Mouse (Mus musculus) kidney, embryonic 15.5 days (tissue): ENCODE data around the gene Olfr295. TPM values are rescaled to one million over a fixed set of nuclear protein-coding genes. Genes with fewer than 3 reads are reported as not detected.

ENCODE experiments used
- ATAC-seq: fragments of 200-750 bp; cut with Nextera tagmentation; replicated peaks from 2 replicates; pipeline ENCODE4 v1.8.0; 2017; ENCODE audit warnings: moderate TSS enrichment; ENCODE audit not compliant: low FRiP score
- H3K27ac ChIP-seq: fragments of 300-500 bp; sonication (generic); 2 replicates; pipeline ENCODE4 v1.5.1; 2015; ENCODE audit warnings: mild to moderate bottlenecking, inconsistent platforms
- H3K27me3 ChIP-seq: fragments of 300-500 bp; sonication (generic); 2 replicates; pipeline ENCODE4 v1.6.1; 2015; ENCODE audit warnings: inconsistent platforms
- H3K36me3 ChIP-seq: fragments of 300-500 bp; sonication (generic); 2 replicates; pipeline ENCODE4 v1.6.1; 2015; ENCODE audit warnings: inconsistent platforms
- H3K4me1 ChIP-seq: fragments of 300-500 bp; sonication (generic); 2 replicates; pipeline ENCODE4 v1.6.1; 2015; ENCODE audit warnings: inconsistent platforms
- H3K4me2 ChIP-seq: fragments of 300-500 bp; sonication (generic); 2 replicates; pipeline ENCODE4 v1.6.1; 2015; ENCODE audit warnings: moderate library complexity, mild to moderate bottlenecking, inconsistent platforms
- H3K4me3 ChIP-seq: fragments of 300-500 bp; sonication (generic); replicated peaks from 2 replicates; pipeline ENCODE4 v1.5.1; 2015; ENCODE audit warnings: mild to moderate bottlenecking, inconsistent platforms
- H3K9ac ChIP-seq: fragments of 300-500 bp; sonication (generic); 2 replicates; pipeline ENCODE4 v1.6.1; 2015; ENCODE audit warnings: mild to moderate bottlenecking, inconsistent platforms
- H3K9me3 ChIP-seq: fragments of 300-500 bp; sonication (generic); replicated peaks from 2 replicates; pipeline ENCODE4 v1.6.1; 2016; ENCODE audit warnings: inconsistent platforms
- WGBS: fragments of 180-500 bp; shearing (Covaris S2); methylation state at CpG from one replicate; pipeline ENCODE4 v1.1.7; 2015; ENCODE audit warnings: mixed read lengths; 5-methylcytosine and 5-hydroxymethylcytosine counted together
- polyA plus RNA-seq: library from polyadenylated mRNA; unstranded; fragments of >200 nt; fragmentation: Nextera tagmentation; extraction: Ambion mirVana; gene quantifications from 2 replicates; pipeline ENCODE4 v1.2.1, GENCODE M21; 2015

The Olfr295 gene
- polyA plus RNA-seq = not detected in 2 replicates

DNA sequence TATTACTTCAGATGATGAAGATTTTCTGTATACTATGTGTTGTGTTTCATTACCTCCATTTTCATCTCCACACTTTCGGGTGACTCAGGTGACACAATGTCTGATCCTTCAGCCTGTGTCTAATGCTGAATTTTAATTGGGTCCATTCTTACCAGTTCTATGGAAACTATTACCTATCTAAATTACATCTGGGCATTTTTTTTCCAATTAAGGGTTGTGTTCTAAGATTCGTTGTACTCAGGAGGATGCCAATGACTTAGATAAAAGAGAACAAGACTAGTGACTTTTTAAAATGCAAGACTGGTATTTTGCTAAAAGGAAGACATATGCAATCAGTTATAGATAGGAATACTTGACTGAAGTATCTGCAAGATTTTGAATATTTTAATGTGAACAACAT is at the start of gene Olfr295:
Olfr295 (plus strand) TSS at position 301 of the 400 bp plus-strand sequence.
- WGBS = 85% methylated on average over 2 of the region's 2 CpGs
- ATAC-seq = no peak
- no peaks in the 10 kb centered on the region for H3K27me3 ChIP-seq
- no peak within 1 kb of the TSS for H3K9ac ChIP-seq
- no peaks in the 10 kb centered on the region for H3K9me3 ChIP-seq
- H3K36me3 ChIP-seq = no peaks in the 10 kb centered on the region
- H3K4me3 ChIP-seq = no peak within 1 kb of the TSS
- no peak within 1 kb of the TSS for H3K27ac ChIP-seq
- H3K4me2 ChIP-seq = no peak within 1 kb of the TSS
- no peaks in the 10 kb centered on the region for H3K4me1 ChIP-seq

DNA sequence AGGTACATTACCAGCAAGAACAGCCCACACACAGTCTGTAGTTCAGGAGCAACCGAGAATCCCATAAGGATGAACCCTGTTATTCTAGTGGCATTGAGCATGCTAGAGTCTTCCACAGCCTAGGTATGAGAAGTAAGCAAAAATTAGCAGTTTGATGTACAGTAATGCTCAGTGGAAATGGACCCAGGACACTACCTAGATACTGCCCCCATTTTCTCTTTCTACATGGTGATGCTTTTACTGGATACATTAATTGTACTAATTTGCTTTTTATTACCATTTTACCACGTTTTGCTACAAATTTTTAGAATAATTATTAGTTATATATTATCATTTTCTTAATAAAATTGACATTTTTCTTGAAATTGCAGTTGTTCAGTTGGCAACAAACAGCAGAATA is 32.9 kb downstream of the Olfr295 start, which contains the start of gene Olfr294:
Olfr294 (minus strand) TSS at position 101 of the 400 bp plus-strand sequence.
- Histone ChIP-seq H3K9ac (no peak within 1 kb of the TSS), H3K36me3 (no peaks in the 10 kb centered on the region), H3K4me2 (no peak within 1 kb of the TSS), H3K27ac (no peak within 1 kb of the TSS), H3K9me3 (no peaks in the 10 kb centered on the region), H3K4me1 (no peaks in the 10 kb centered on the region), H3K27me3 (no peaks in the 10 kb centered on the region), H3K4me3 (no peak within 1 kb of the TSS)
- WGBS = 65% methylated on average over 2 of the region's 2 CpGs
- ATAC-seq = no peak

Other genes starting within 250 kb of the Olfr295 start
- not detected in 2 replicates for gene Olfr307, start 246.3 kb upstream of the Olfr295 start, polyA plus RNA-seq
- gene Olfr305, start 216.9 kb upstream of the Olfr295 start, polyA plus RNA-seq = not detected in 2 replicates
- not detected in 2 replicates for gene Olfr304, start 197.2 kb upstream of the Olfr295 start, polyA plus RNA-seq
- gene Olfr303, start 186.1 kb upstream of the Olfr295 start, polyA plus RNA-seq = not detected in 2 replicates
- gene Olfr301, start 180.0 kb upstream of the Olfr295 start, polyA plus RNA-seq = not detected in 2 replicates
- gene Olfr299, start 123.9 kb upstream of the Olfr295 start, polyA plus RNA-seq = not detected in 2 replicates
- not detected in 2 replicates for gene Olfr298, start 91.4 kb upstream of the Olfr295 start, polyA plus RNA-seq
- gene Olfr297, start 63.9 kb upstream of the Olfr295 start, polyA plus RNA-seq = not detected in 2 replicates
- not detected in 2 replicates for gene Olfr294, start 32.8 kb downstream of the Olfr295 start, polyA plus RNA-seq
- not detected in 2 replicates for gene Olfr293, start 65.2 kb downstream of the Olfr295 start, polyA plus RNA-seq
- not detected in 2 replicates for gene Olfr292, start 104.5 kb downstream of the Olfr295 start, polyA plus RNA-seq
- gene Folh1, start 192.1 kb downstream of the Olfr295 start, polyA plus RNA-seq = 0.08 and 0.51 TPM in 2 replicates
- gene Vmn2r77, start 211.2 kb downstream of the Olfr295 start, polyA plus RNA-seq = not detected in 2 replicates